Mouse (Mus musculus) G1E-ER4 (cell line): ENCODE results near the gene Cdan1. TPM values are rescaled to one million over a fixed set of nuclear protein-coding genes. Genes with fewer than 3 reads are reported as not detected.

Experiments
- GATA1 ChIP-seq: IDR thresholded peaks from one replicate; pipeline ENCODE4 v1.8.0; 2012; ENCODE audit warnings: low read length, inconsistent platforms
- polyA plus RNA-seq: library from polyadenylated mRNA; stranded (reverse); fragments of >175 nt; gene quantifications from 2 replicates; pipeline ENCODE4 v1.2.3, GENCODE M21; 2012

Cdan1 gene
- polyA plus RNA-seq = 77.4 and 97.3 TPM in 2 replicates

- no peak for TF ChIP-seq GATA1
Measured at GRCm38 (mm10) chr2:120849449-120850423, at the start of gene Cdan1. Gene Cdan1 (minus strand): TSS chr2:120850128.

- TF ChIP-seq GATA1 = no peak
Measured at GRCm38 (mm10) chr2:120896361-120896760, 46.4 kb upstream of the Cdan1 start.

GRCm38 (mm10) chr2:120887601-120888000 lies 37.7 kb upstream of the Cdan1 start:
- no peak for TF ChIP-seq GATA1

- TF ChIP-seq GATA1 = no peak
Measured at GRCm38 (mm10) chr2:120873192-120873591, 23.3 kb upstream of the Cdan1 start.

- no peak for TF ChIP-seq GATA1
Measured at GRCm38 (mm10) chr2:120871447-120872336, 21.8 kb upstream of the Cdan1 start.

- no peak for TF ChIP-seq GATA1
Measured at GRCm38 (mm10) chr2:120867336-120867735, 17.4 kb upstream of the Cdan1 start.

GRCm38 (mm10) chr2:120866561-120866960 lies 16.6 kb upstream of the Cdan1 start:
- no peak for TF ChIP-seq GATA1

GRCm38 (mm10) chr2:120863389-120863788 lies 13.5 kb upstream of the Cdan1 start:
- TF ChIP-seq GATA1 = no peak

GRCm38 (mm10) chr2:120860699-120861098 lies 10.8 kb upstream of the Cdan1 start:
- no peak for TF ChIP-seq GATA1

GRCm38 (mm10) chr2:120858131-120858530 lies 8.2 kb upstream of the Cdan1 start:
- TF ChIP-seq GATA1 = no peak

- TF ChIP-seq GATA1 = no peak
Measured at GRCm38 (mm10) chr2:120853151-120853550, 3.2 kb upstream of the Cdan1 start.

GRCm38 (mm10) chr2:120852626-120853025 lies 2.7 kb upstream of the Cdan1 start:
- TF ChIP-seq GATA1 = no peak

- no peak for TF ChIP-seq GATA1
Measured at GRCm38 (mm10) chr2:120850424-120851082, 625 bp upstream of the Cdan1 start, which contains the start of gene Ttbk2. Gene Ttbk2 (minus strand): TSS chr2:120850604.

GRCm38 (mm10) chr2:120845280-120845679 lies 4.6 kb downstream of the Cdan1 start:
- no peak for TF ChIP-seq GATA1

- TF ChIP-seq GATA1 = no peak
Measured at GRCm38 (mm10) chr2:120843990-120844389, 5.9 kb downstream of the Cdan1 start.
